Comparison of ENCODE assay signal across 8 mouse cellular contexts in the genomic region with DNA sequence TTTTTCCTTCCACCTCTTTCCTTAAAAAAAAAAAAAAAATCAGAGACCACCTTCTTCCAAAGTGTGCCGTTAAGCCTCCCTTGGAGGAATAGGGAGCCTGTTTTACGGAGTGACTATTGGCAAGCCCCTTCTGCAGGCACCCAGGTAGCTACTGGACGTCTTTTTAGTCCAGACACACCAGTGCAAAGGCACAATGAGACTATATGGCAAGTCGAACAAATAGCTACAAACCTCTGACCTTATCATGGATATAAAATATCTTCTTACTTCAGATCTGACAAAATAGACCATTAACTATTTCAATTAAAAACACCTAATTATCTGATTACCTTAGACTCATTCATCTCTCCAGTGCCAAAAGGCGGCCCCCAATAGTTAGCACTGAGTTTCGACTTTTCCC. TPM values are rescaled to one million over a fixed set of nuclear protein-coding genes. Genes with fewer than 3 reads are reported as not detected.
DNase-seq lines count a peak whose midpoint lies in the region; ATAC-seq and TF ChIP-seq lines count a peak whose summit lies in the region.

No protein-coding gene starts in this region.

- WGBS in heart, embryonic 11.5 days (ENCODE audit: insufficient replicate concordance): 15% methylated on average over 6 of the region's 6 CpGs
- WGBS in forebrain, embryonic 15.5 days: 7% methylated on average over 6 of the region's 6 CpGs
- 12% methylated on average over 6 of the region's 6 CpGs for WGBS in liver, embryonic 16.5 days (ENCODE audit: insufficient replicate concordance)

- H3K36me3 ChIP-seq in heart, embryonic 11.5 days (ENCODE audit: control insufficient read depth, insufficient read depth, low read length): no peaks in the 10 kb centered on the region
- H3K36me3 ChIP-seq in CH12.LX (replicated peaks in 1 of 2; ENCODE audit: control insufficient read depth in 1 of 2, insufficient read depth in 1 of 2, low read length in 1 of 2): no peaks in the 10 kb centered on the region
- no peaks in the 10 kb centered on the region for H3K36me3 ChIP-seq in forebrain, embryonic 15.5 days
- H3K36me3 ChIP-seq in liver, embryonic 16.5 days (ENCODE audit: control insufficient read depth, insufficient read depth): no peaks in the 10 kb centered on the region

- TF ChIP-seq RAD21 in CH12.LX (IDR thresholded peaks at IDR 0.05; ENCODE audit: low read depth, low read length): no peak

- no peak for DNase-seq in heart, postnatal 10 days
- DNase-seq in CH12.LX (ENCODE audit: extremely low read depth): no peak
- no peak for DNase-seq in right cerebral cortex, postnatal 4 days
- no peak for DNase-seq in urinary bladder, adult 18-20 months (ENCODE audit: low spot score in 2 of 2)
- no peak for DNase-seq in gastrocnemius, postnatal 10 days

- no peaks in the 10 kb centered on the region for H3K9me3 ChIP-seq in heart, embryonic 11.5 days (replicated peaks; ENCODE audit: control insufficient read depth, low read length)
- no peaks in the 10 kb centered on the region for H3K9me3 ChIP-seq in CH12.LX (replicated peaks; ENCODE audit: low read length)
- H3K9me3 ChIP-seq in forebrain, embryonic 15.5 days: no peaks in the 10 kb centered on the region
- H3K9me3 ChIP-seq in liver, embryonic 16.5 days (replicated peaks; ENCODE audit: control insufficient read depth, low read length): no peaks in the 10 kb centered on the region

- in situ Hi-C loops in CH12.LX (cut with MboI; ENCODE audit: low pct_ligation_motif_present, low pct_unique_long_range_greater_than_20kb, low sequenced_read_pairs): loop anchor here (25.0 kb wide), 2 partner anchors 653 to 1322 kb away; no protein-coding TSS in a partner anchor

- peaks cover 3% of the 10 kb centered on the region; the same call in 1 of the 2 replicates for H3K4me1 ChIP-seq in heart, embryonic 11.5 days (ENCODE audit: control insufficient read depth, insufficient read depth, low read length)
- H3K4me1 ChIP-seq in CH12.LX (ENCODE audit: control insufficient read depth in 1 of 2, insufficient read depth in 2 of 2): peaks cover 2 to 36% of the 10 kb centered on the region in 2 experiments; a peak in 2 of 4 replicates
- H3K4me1 ChIP-seq in forebrain, embryonic 15.5 days: peaks cover 31% of the 10 kb centered on the region
- peaks cover 29% of the 10 kb centered on the region for H3K4me1 ChIP-seq in liver, embryonic 16.5 days (ENCODE audit: control insufficient read depth, low read depth, low read length)

- dilution Hi-C loops in CH12.LX (cut with MboI; ENCODE audit: extremely low pct_ligation_motif_present, extremely low pct_unique_long_range_greater_than_20kb, low sequenced_read_pairs): no loop called here

- H3K27ac ChIP-seq in heart, embryonic 11.5 days (ENCODE audit: low read depth, low read length): no peak overlapping the region
- peak overlapping the region; percentile 67 for H3K27ac ChIP-seq in CH12.LX (ENCODE audit: insufficient read depth, low read depth)
- H3K27ac ChIP-seq in forebrain, embryonic 15.5 days (replicated peaks): peak overlapping the region; percentile 99
- H3K27ac ChIP-seq in liver, embryonic 16.5 days (ENCODE audit: low read length): no peak overlapping the region; the same call in 1 of the 2 replicates

- ATAC-seq in heart, embryonic 11.5 days (replicated peaks; ENCODE audit: insufficient number of reproducible peaks, low FRiP score, low TSS enrichment): no peak
- no peak for ATAC-seq in forebrain, embryonic 15.5 days (replicated peaks)
- no peak for ATAC-seq in liver, embryonic 16.5 days (ENCODE audit: low read depth)

- no peaks in the 10 kb centered on the region for H3K27me3 ChIP-seq in heart, embryonic 11.5 days (ENCODE audit: control insufficient read depth, insufficient read depth, low read length)
- no peaks in the 10 kb centered on the region for H3K27me3 ChIP-seq in CH12.LX (replicated peaks)
- no peaks in the 10 kb centered on the region for H3K27me3 ChIP-seq in forebrain, embryonic 15.5 days
- peaks cover 8% of the 10 kb centered on the region for H3K27me3 ChIP-seq in liver, embryonic 16.5 days (ENCODE audit: control insufficient read depth, insufficient read depth, low read depth, low read length)

- TF ChIP-seq CTCF in CH12.LX (conservative IDR thresholded peaks at IDR 0.05 in 1 of 2, IDR thresholded peaks at IDR 0.05 in 1 of 2; ENCODE audit: low read depth in 2 of 2, low read length in 2 of 2): no peak

- intact Hi-C loops in heart, postnatal 10 days (cut with DNase I): loop anchor here (5.0 to 10.0 kb wide), 5 partner anchors 132 to 550 kb away; no protein-coding TSS in a partner anchor

- no peak overlapping the region for H3K9ac ChIP-seq in heart, embryonic 11.5 days (ENCODE audit: low read depth, low read length)
- H3K9ac ChIP-seq in CH12.LX (ENCODE audit: insufficient read depth, low read depth): peak overlapping the region; percentile 99
- H3K9ac ChIP-seq in forebrain, embryonic 15.5 days (replicated peaks): peak overlapping the region; percentile 62
- peak overlapping the region; percentile 70; the same call in 1 of the 2 replicates for H3K9ac ChIP-seq in liver, embryonic 16.5 days (ENCODE audit: low read depth, low read length)

- no peak for TF ChIP-seq POLR2A in CH12.LX (IDR thresholded peaks at IDR 0.05; ENCODE audit: low read depth, low read length)

- peaks cover 30% of the 10 kb centered on the region for H3K79me2 ChIP-seq in CH12.LX (replicated peaks; ENCODE audit: control insufficient read depth, extremely low read depth, insufficient read depth, poor library complexity, severe bottlenecking)

- peak overlapping the region; percentile 68 for H3K4me3 ChIP-seq in heart, embryonic 11.5 days (ENCODE audit: low read depth, low read length)
- H3K4me3 ChIP-seq in CH12.LX (replicated peaks in 1 of 3; ENCODE audit: low read depth in 2 of 3, low read length in 2 of 3, poor library complexity in 1 of 3): peak overlapping the region in 2 of 3 experiments; percentile 67 to 77
- peak overlapping the region; percentile 61 for H3K4me3 ChIP-seq in forebrain, embryonic 15.5 days
- peak overlapping the region; percentile 68 for H3K4me3 ChIP-seq in liver, embryonic 16.5 days (ENCODE audit: low read depth, low read length)

- TF ChIP-seq EP300 in CH12.LX (IDR thresholded peaks at IDR 0.05; ENCODE audit: low read length): no peak

- H3K4me2 ChIP-seq in heart, embryonic 11.5 days: peak overlapping the region; percentile 88
- H3K4me2 ChIP-seq in CH12.LX (ENCODE audit: insufficient read depth, low read depth, poor library complexity, severe bottlenecking): peak overlapping the region; percentile 84
- peak overlapping the region; percentile 64 for H3K4me2 ChIP-seq in forebrain, embryonic 15.5 days (replicated peaks)
- peak overlapping the region; percentile 99 for H3K4me2 ChIP-seq in liver, embryonic 16.5 days (ENCODE audit: low read depth, low read length)

TF ChIP-seq in CH12.LX, 34 proteins besides CTCF, POLR2A, EP300 and RAD21:
- TF ChIP-seq USF1 (IDR thresholded peaks at IDR 0.05; ENCODE audit: low read depth, low read length) (no peak), ZNF384 (IDR thresholded peaks at IDR 0.05; ENCODE audit: low read depth, low read length) (peak; percentile 12; the same call in 1 of the 2 replicates)

RNA-seq across cellular contexts. Expression of gene Zeb2, which starts 2.0 kb away (rescaled TPM):
- polyA plus RNA-seq in heart, embryonic 11.5 days (2014; fragmentation: Nextera tagmentation; extraction: Ambion mirVana): 27.2 and 27.5 TPM in 2 replicates
- 10 to 100 TPM; 62.7 to 77.7 TPM for total RNA-seq in heart, postnatal 10 days (2021)
- total RNA-seq in CH12.LX (2012; rRNA removed) (20.6 and 25.8 TPM in 2 replicates), CH12.LX (2014; rRNA removed) (12.9 and 13.2 TPM in 2 replicates)
- 20.8 and 21.1 TPM in 2 replicates for polyA plus RNA-seq in CH12.LX (2012; ENCODE audit: insufficient read length, low read depth)
- 106 and 119 TPM in 2 replicates for polyA plus RNA-seq in forebrain, embryonic 15.5 days (2015; fragmentation: Nextera tagmentation; extraction: Ambion mirVana)
- 12.1 and 12.5 TPM in 2 replicates for polyA plus RNA-seq in liver, embryonic 16.5 days (2015; fragmentation: Nextera tagmentation; extraction: Ambion mirVana)
- total RNA-seq in gastrocnemius, postnatal 10 days (2021): 100 to 1,000 TPM in 1 of 2 experiments, 10 to 100 TPM in 1; 72.6 to 114 TPM

Comparison
In these comparisons a context has a peak if more than half of its experiments do, and no peak if none do; other contexts are left out.
1. H3K27ac ChIP-seq: peak in CH12.LX (single experiment) and forebrain, embryonic 15.5 days (single experiment); none in heart, embryonic 11.5 days (single experiment) and liver, embryonic 16.5 days (single experiment).
2. Peak in every context shown above with its lines, with median percentiles within 50 percentile points of each other: H3K4me2 ChIP-seq and H3K4me3 ChIP-seq.